Mouse (Mus musculus) cerebellum, adult 2 months (tissue): Measurements from ENCODE around the gene Fam168b. TPM values are rescaled to one million over a fixed set of nuclear protein-coding genes. Genes with fewer than 3 reads are reported as not detected.

Source experiments
- DNase-seq, 2 experiments: peaks; one replicate each; pipeline ENCODE4 v3.0.0; 2021
- H3K27ac ChIP-seq: fragments of 200-500 bp; 2 replicates; pipeline ENCODE4 v1.5.1; 2012; ENCODE audit warnings: low read length, control low read depth, inconsistent platforms; ENCODE audit not compliant: insufficient read depth
- H3K27me3 ChIP-seq: fragments of 200-500 bp; 2 replicates; pipeline ENCODE4 v1.6.1; 2012; ENCODE audit warnings: inconsistent platforms, mild to moderate bottlenecking, low read length, moderate library complexity; ENCODE audit not compliant: control insufficient read depth, insufficient read depth
- H3K4me1 ChIP-seq: fragments of 200-500 bp; 2 replicates; pipeline ENCODE4 v1.6.1; 2011; ENCODE audit warnings: low read length; ENCODE audit not compliant: control insufficient read depth, insufficient read depth
- H3K4me3 ChIP-seq: fragments of 200-500 bp; replicated peaks from 2 replicates; pipeline ENCODE3; 2011; ENCODE audit warnings: mild to moderate bottlenecking, low read depth, low read length, control low read depth; ENCODE audit not compliant: insufficient read depth
- CTCF ChIP-seq: fragments of 200-500 bp; IDR thresholded peaks from 2 replicates; pipeline ENCODE4 v1.5.1; 2011; ENCODE audit warnings: low read depth, mild to moderate bottlenecking, control low read depth, low read length, moderate library complexity, borderline replicate concordance; ENCODE audit not compliant: insufficient read depth
- POLR2A ChIP-seq: fragments of 200-500 bp; IDR thresholded peaks from 2 replicates; pipeline ENCODE4 v1.6.1; 2011; ENCODE audit warnings: low read length, control low read depth, borderline replicate concordance; ENCODE audit not compliant: insufficient read depth
- WGBS: fragments of 180-500 bp; shearing (Covaris S2); methylation state at CpG from one replicate; pipeline ENCODE4 v1.1.7; 2018; 5-methylcytosine and 5-hydroxymethylcytosine counted together
- polyA plus RNA-seq: library from polyadenylated mRNA; depleted of rRNA; stranded (reverse); fragments of >200 nt; gene quantifications from 2 replicates; pipeline ENCODE4 v1.2.3, GENCODE M21; 2012

Gene Fam168b
- polyA plus RNA-seq, 1 experiment = 230 TPM

GRCm38 (mm10) chr1:34868391-34868790 is 25.5 kb upstream of the Fam168b start:
- TF ChIP-seq CTCF (no peak), POLR2A (no peak)
- WGBS = 91% methylated on average over 8 of the region's 8 CpGs
- no peaks in the 10 kb centered on the region for H3K4me1 ChIP-seq
- H3K27ac ChIP-seq = no peak overlapping the region
- no peak for DNase-seq
- no peaks in the 10 kb centered on the region for H3K27me3 ChIP-seq
- no peak overlapping the region for H3K4me3 ChIP-seq

- WGBS = 91% methylated on average over 5 of the region's 5 CpGs
- Histone ChIP-seq H3K27ac (no peak overlapping the region), H3K4me1 (no peaks in the 10 kb centered on the region), H3K4me3 (no peak overlapping the region), H3K27me3 (no peaks in the 10 kb centered on the region)
- TF ChIP-seq POLR2A (no peak), CTCF (no peak)
- no peak for DNase-seq
Measured at GRCm38 (mm10) chr1:34867574-34867955, 24.7 kb upstream of the Fam168b start.

GRCm38 (mm10) chr1:34866815-34867573 is 24.1 kb upstream of the Fam168b start:
- DNase-seq = peak; percentile 81 to 86
- TF ChIP-seq CTCF (peak; percentile 90), POLR2A (no peak)
- H3K27me3 ChIP-seq = no peaks in the 10 kb centered on the region
- no peak overlapping the region for H3K27ac ChIP-seq
- 26% methylated on average over 10 of the region's 10 CpGs for WGBS
- H3K4me3 ChIP-seq = no peak overlapping the region
- no peaks in the 10 kb centered on the region for H3K4me1 ChIP-seq

GRCm38 (mm10) chr1:34865866-34866265 is 23.0 kb upstream of the Fam168b start:
- H3K4me1 ChIP-seq = no peaks in the 10 kb centered on the region
- no peak overlapping the region for H3K27ac ChIP-seq
- no peaks in the 10 kb centered on the region for H3K27me3 ChIP-seq
- 87% methylated on average over 9 of the region's 9 CpGs for WGBS
- no peak overlapping the region for H3K4me3 ChIP-seq
- DNase-seq = no peak
- no peak for TF ChIP-seq CTCF
- TF ChIP-seq POLR2A = no peak

- TF ChIP-seq CTCF (no peak), POLR2A (no peak)
- Histone ChIP-seq H3K27me3 (no peaks in the 10 kb centered on the region), H3K4me1 (no peaks in the 10 kb centered on the region), H3K4me3 (no peak overlapping the region), H3K27ac (no peak overlapping the region)
- WGBS = 94% methylated on average over 7 of the region's 7 CpGs
- DNase-seq = no peak
Measured at GRCm38 (mm10) chr1:34864243-34864642, 21.4 kb upstream of the Fam168b start.

- Histone ChIP-seq H3K4me3 (no peak overlapping the region), H3K4me1 (no peaks in the 10 kb centered on the region), H3K27ac (no peak overlapping the region), H3K27me3 (no peaks in the 10 kb centered on the region)
- no peak for DNase-seq
- WGBS = 92% methylated on average over 7 of the region's 7 CpGs
- TF ChIP-seq CTCF (no peak), POLR2A (no peak)
Measured at GRCm38 (mm10) chr1:34863323-34863722, 20.5 kb upstream of the Fam168b start.

- WGBS = 85% methylated on average over 13 of the region's 13 CpGs
- DNase-seq = no peak
- no peaks in the 10 kb centered on the region for H3K4me1 ChIP-seq
Measured at GRCm38 (mm10) chr1:34862877-34863276, 20.0 kb upstream of the Fam168b start.

GRCm38 (mm10) chr1:34860205-34860604 is 17.3 kb upstream of the Fam168b start:
- Histone ChIP-seq H3K4me1 (no peaks in the 10 kb centered on the region; the same call in 1 of the 2 replicates), H3K27me3 (no peaks in the 10 kb centered on the region), H3K27ac (no peak overlapping the region), H3K4me3 (no peak overlapping the region)
- 75% methylated on average over 7 of the region's 7 CpGs for WGBS
- no peak for TF ChIP-seq CTCF
- no peak for TF ChIP-seq POLR2A
- no peak for DNase-seq

More at GRCm38 (mm10) chr1:34862877-34863276, 20.0 kb upstream of the Fam168b start:
- no peak overlapping the region for H3K4me3 ChIP-seq
- TF ChIP-seq POLR2A = no peak
- TF ChIP-seq CTCF = no peak
- no peaks in the 10 kb centered on the region for H3K27me3 ChIP-seq
- H3K27ac ChIP-seq = no peak overlapping the region
